Mouse (Mus musculus) neural tube, embryonic 15.5 days (tissue): Measurements from ENCODE around the gene Olfr619. TPM values are rescaled to one million over a fixed set of nuclear protein-coding genes. Genes with fewer than 3 reads are reported as not detected.

Source experiments
- ATAC-seq: fragments of 200-750 bp; cut with Nextera tagmentation; 2 replicates; pipeline ENCODE4 v1.8.0; 2017; ENCODE audit warnings: mild to moderate bottlenecking, moderate TSS enrichment, moderate library complexity; ENCODE audit not compliant: low FRiP score
- H3K27ac ChIP-seq: fragments of 300-500 bp; sonication (generic); replicated peaks from 2 replicates; pipeline ENCODE4 v1.5.1; 2015; ENCODE audit warnings: mild to moderate bottlenecking, inconsistent platforms
- H3K27me3 ChIP-seq: fragments of 300-500 bp; sonication (generic); replicated peaks from 2 replicates; pipeline ENCODE4 v1.6.1; 2015; ENCODE audit warnings: inconsistent platforms
- H3K36me3 ChIP-seq: fragments of 300-500 bp; sonication (generic); 2 replicates; pipeline ENCODE4 v1.6.1; 2015; ENCODE audit warnings: inconsistent platforms
- H3K4me1 ChIP-seq: fragments of 300-500 bp; sonication (generic); 2 replicates; pipeline ENCODE4 v1.6.1; 2015; ENCODE audit warnings: inconsistent platforms
- H3K4me2 ChIP-seq: fragments of 300-500 bp; sonication (generic); 2 replicates; pipeline ENCODE4 v1.6.1; 2015; ENCODE audit warnings: inconsistent platforms, mild to moderate bottlenecking, moderate library complexity
- H3K4me3 ChIP-seq: fragments of 300-500 bp; sonication (generic); replicated peaks from 2 replicates; pipeline ENCODE4 v1.5.1; 2015; ENCODE audit warnings: mild to moderate bottlenecking, inconsistent platforms
- H3K9ac ChIP-seq: fragments of 300-500 bp; sonication (generic); replicated peaks from 2 replicates; pipeline ENCODE4 v1.6.1; 2015; ENCODE audit warnings: mild to moderate bottlenecking, inconsistent platforms
- H3K9me3 ChIP-seq: fragments of 300-500 bp; sonication (generic); replicated peaks from 2 replicates; pipeline ENCODE4 v1.6.1; 2016; ENCODE audit warnings: inconsistent platforms
- WGBS: fragments of 180-500 bp; shearing (Covaris S2); methylation state at CpG from one replicate; pipeline ENCODE4 v1.1.7; 2015; ENCODE audit warnings: mixed read lengths; 5-methylcytosine and 5-hydroxymethylcytosine counted together
- polyA plus RNA-seq: library from polyadenylated mRNA; unstranded; fragments of >200 nt; fragmentation: Nextera tagmentation; extraction: Ambion mirVana; gene quantifications from 2 replicates; pipeline ENCODE4 v1.2.1, GENCODE M21; 2015

Gene Olfr619
- polyA plus RNA-seq, result not detected in 2 replicates

GRCm38 (mm10) chr7:103600275-103600674 is at the start of gene Olfr619:
Olfr619 (plus strand) TSS chr7:103600575.
- no peaks in the 10 kb centered on the region for H3K9me3 ChIP-seq
- H3K36me3 ChIP-seq, result no peaks in the 10 kb centered on the region
- no peak within 1 kb of the TSS for H3K4me3 ChIP-seq
- H3K9ac ChIP-seq, result no peak within 1 kb of the TSS
- no peak within 1 kb of the TSS for H3K27ac ChIP-seq
- ATAC-seq, result no peak
- no peak within 1 kb of the TSS for H3K4me2 ChIP-seq
- no peaks in the 10 kb centered on the region for H3K4me1 ChIP-seq
- no peaks in the 10 kb centered on the region for H3K27me3 ChIP-seq

- Histone ChIP-seq H3K9me3 (no peaks in the 10 kb centered on the region), H3K27ac (no peak within 1 kb of the TSS), H3K4me1 (no peaks in the 10 kb centered on the region), H3K9ac (no peak within 1 kb of the TSS), H3K4me3 (no peak within 1 kb of the TSS), H3K27me3 (no peaks in the 10 kb centered on the region), H3K4me2 (no peak within 1 kb of the TSS), H3K36me3 (no peaks in the 10 kb centered on the region)
- no peak for ATAC-seq
- WGBS, result 82% methylated on average over 2 of the region's 2 CpGs
These were observed 44.6 kb upstream of the Olfr619 start, which contains the start of gene Olfr615 for GRCm38 (mm10) chr7:103555779-103556178. Olfr615 (plus strand) TSS chr7:103556079.

- WGBS, result 82% methylated on average over 3 of the region's 3 CpGs
- H3K4me2 ChIP-seq, result no peak within 1 kb of the TSS
These were observed 31.3 kb upstream of the Olfr619 start, which contains the start of gene Olfr616 for GRCm38 (mm10) chr7:103569043-103569442. Olfr616 (minus strand) TSS chr7:103569143.

GRCm38 (mm10) chr7:103572761-103573160 is 27.6 kb upstream of the Olfr619 start, which contains the start of gene Olfr617:
Olfr617 (plus strand) TSS chr7:103573061.
- no peaks in the 10 kb centered on the region for H3K9me3 ChIP-seq
- no peak within 1 kb of the TSS for H3K4me3 ChIP-seq
- H3K27ac ChIP-seq, result no peak within 1 kb of the TSS
- WGBS, result 81% methylated on average over 1 of the region's 1 CpGs
- H3K4me1 ChIP-seq, result no peaks in the 10 kb centered on the region
- no peaks in the 10 kb centered on the region for H3K36me3 ChIP-seq
- no peak for ATAC-seq
- no peaks in the 10 kb centered on the region for H3K27me3 ChIP-seq
- no peak within 1 kb of the TSS for H3K9ac ChIP-seq
- H3K4me2 ChIP-seq, result no peak within 1 kb of the TSS

More at GRCm38 (mm10) chr7:103569043-103569442, 31.3 kb upstream of the Olfr619 start, which contains the start of gene Olfr616:
- Histone ChIP-seq H3K4me1 (no peaks in the 10 kb centered on the region), H3K9me3 (no peaks in the 10 kb centered on the region), H3K9ac (no peak within 1 kb of the TSS), H3K4me3 (no peak within 1 kb of the TSS), H3K27me3 (no peaks in the 10 kb centered on the region), H3K36me3 (no peaks in the 10 kb centered on the region), H3K27ac (no peak within 1 kb of the TSS)
- ATAC-seq, result no peak

- H3K4me2 ChIP-seq, result no peak within 1 kb of the TSS
- no peak within 1 kb of the TSS for H3K4me3 ChIP-seq
- no peaks in the 10 kb centered on the region for H3K27me3 ChIP-seq
- H3K27ac ChIP-seq, result no peak within 1 kb of the TSS
- 68% methylated on average over 2 of the region's 2 CpGs for WGBS
- no peak for ATAC-seq
- no peaks in the 10 kb centered on the region for H3K4me1 ChIP-seq
- no peak within 1 kb of the TSS for H3K9ac ChIP-seq
- H3K9me3 ChIP-seq, result no peaks in the 10 kb centered on the region
- no peaks in the 10 kb centered on the region for H3K36me3 ChIP-seq
These were observed 10.6 kb upstream of the Olfr619 start, which contains the start of gene Olfr618 for GRCm38 (mm10) chr7:103589803-103590202. Olfr618 (plus strand) TSS chr7:103590103.

GRCm38 (mm10) chr7:103607425-103607824 is 7.0 kb downstream of the Olfr619 start:
- Histone ChIP-seq H3K9me3 (no peaks in the 10 kb centered on the region), H3K4me1 (no peaks in the 10 kb centered on the region), H3K27me3 (no peaks in the 10 kb centered on the region), H3K9ac (no peak overlapping the region), H3K36me3 (no peaks in the 10 kb centered on the region), H3K4me3 (no peak overlapping the region), H3K27ac (no peak overlapping the region), H3K4me2 (no peak overlapping the region)
- WGBS, result 91% methylated on average over 2 of the region's 2 CpGs
- no peak for ATAC-seq

- no peak within 1 kb of the TSS for H3K4me3 ChIP-seq
- no peak within 1 kb of the TSS for H3K9ac ChIP-seq
- H3K4me1 ChIP-seq, result no peaks in the 10 kb centered on the region
- WGBS, result 79% methylated on average over 2 of the region's 2 CpGs
- H3K27me3 ChIP-seq, result no peaks in the 10 kb centered on the region
- H3K36me3 ChIP-seq, result no peaks in the 10 kb centered on the region
- H3K9me3 ChIP-seq, result no peaks in the 10 kb centered on the region
- H3K4me2 ChIP-seq, result no peak within 1 kb of the TSS
- no peak for ATAC-seq
- H3K27ac ChIP-seq, result no peak within 1 kb of the TSS
These were observed 12.1 kb downstream of the Olfr619 start, which contains the start of gene Olfr620 for GRCm38 (mm10) chr7:103612434-103612833. Olfr620 (minus strand) TSS chr7:103612534.

- Histone ChIP-seq H3K9ac (no peak overlapping the region), H3K4me3 (no peak overlapping the region), H3K9me3 (no peaks in the 10 kb centered on the region), H3K36me3 (no peaks in the 10 kb centered on the region), H3K27me3 (no peaks in the 10 kb centered on the region), H3K27ac (no peak overlapping the region), H3K4me2 (no peak overlapping the region), H3K4me1 (no peaks in the 10 kb centered on the region)
- no peak for ATAC-seq
These were observed 36.4 kb downstream of the Olfr619 start for GRCm38 (mm10) chr7:103636795-103637194.

- WGBS, result 74% methylated on average over 1 of the region's 1 CpGs
- Histone ChIP-seq H3K4me1 (no peaks in the 10 kb centered on the region), H3K27me3 (no peaks in the 10 kb centered on the region)
These were observed 42.2 kb downstream of the Olfr619 start, which contains the start of gene Olfr622 for GRCm38 (mm10) chr7:103642602-103643001. Olfr622 (minus strand) TSS chr7:103642702.

GRCm38 (mm10) chr7:103644070-103644469 is 43.7 kb downstream of the Olfr619 start:
- H3K4me2 ChIP-seq, result no peak overlapping the region
- H3K4me1 ChIP-seq, result no peaks in the 10 kb centered on the region
- no peak overlapping the region for H3K4me3 ChIP-seq
- H3K27ac ChIP-seq, result no peak overlapping the region
- no peaks in the 10 kb centered on the region for H3K27me3 ChIP-seq
- H3K9me3 ChIP-seq, result no peaks in the 10 kb centered on the region
- H3K36me3 ChIP-seq, result no peaks in the 10 kb centered on the region
- ATAC-seq, result no peak
- H3K9ac ChIP-seq, result no peak overlapping the region
- WGBS, result 80% methylated on average over 4 of the region's 4 CpGs

More at GRCm38 (mm10) chr7:103642602-103643001, 42.2 kb downstream of the Olfr619 start, which contains the start of gene Olfr622:
- no peak within 1 kb of the TSS for H3K4me2 ChIP-seq
- no peak for ATAC-seq
- H3K36me3 ChIP-seq, result no peaks in the 10 kb centered on the region
- no peak within 1 kb of the TSS for H3K27ac ChIP-seq
- H3K9me3 ChIP-seq, result no peaks in the 10 kb centered on the region
- no peak within 1 kb of the TSS for H3K9ac ChIP-seq
- H3K4me3 ChIP-seq, result no peak within 1 kb of the TSS
